Mouse (Mus musculus) retina, postnatal 1 day (tissue): ENCODE measurements around the gene Shroom1.

Experiments used
- DNase-seq: peaks from one replicate; pipeline ENCODE4 v3.0.0-alpha.2; 2012

Gene Shroom1

DNA sequence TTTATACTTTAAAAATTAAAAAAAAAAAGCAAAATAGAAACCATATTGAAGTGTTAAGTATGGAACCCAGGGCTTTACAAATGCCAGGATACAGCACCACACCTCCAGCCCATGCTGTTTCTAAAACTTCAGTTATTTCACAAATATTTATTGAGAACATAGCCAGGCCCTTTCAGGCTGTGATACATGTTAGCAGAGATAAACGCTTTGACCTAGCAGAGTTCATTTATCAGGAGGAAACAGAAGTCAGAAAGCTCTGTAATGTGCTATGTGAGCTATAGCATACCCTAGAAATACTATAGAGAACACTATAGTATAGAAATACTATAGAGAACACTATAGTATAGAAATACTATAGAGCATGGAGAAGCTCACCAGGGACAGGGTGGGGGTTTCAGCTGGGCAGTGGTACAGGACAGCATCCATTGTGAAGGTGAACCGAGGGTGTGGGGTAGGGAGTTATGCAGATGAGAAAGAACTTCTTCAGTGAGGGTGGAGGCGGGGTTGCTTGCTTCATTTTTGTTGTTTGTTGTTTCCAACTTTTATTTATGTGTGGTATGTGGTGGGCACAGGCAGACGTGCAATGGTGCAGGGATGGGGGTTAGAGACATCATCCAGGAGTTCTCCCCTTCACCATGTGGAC lies 24.2 kb downstream of the Shroom1 start:
- no peak for DNase-seq

DNA sequence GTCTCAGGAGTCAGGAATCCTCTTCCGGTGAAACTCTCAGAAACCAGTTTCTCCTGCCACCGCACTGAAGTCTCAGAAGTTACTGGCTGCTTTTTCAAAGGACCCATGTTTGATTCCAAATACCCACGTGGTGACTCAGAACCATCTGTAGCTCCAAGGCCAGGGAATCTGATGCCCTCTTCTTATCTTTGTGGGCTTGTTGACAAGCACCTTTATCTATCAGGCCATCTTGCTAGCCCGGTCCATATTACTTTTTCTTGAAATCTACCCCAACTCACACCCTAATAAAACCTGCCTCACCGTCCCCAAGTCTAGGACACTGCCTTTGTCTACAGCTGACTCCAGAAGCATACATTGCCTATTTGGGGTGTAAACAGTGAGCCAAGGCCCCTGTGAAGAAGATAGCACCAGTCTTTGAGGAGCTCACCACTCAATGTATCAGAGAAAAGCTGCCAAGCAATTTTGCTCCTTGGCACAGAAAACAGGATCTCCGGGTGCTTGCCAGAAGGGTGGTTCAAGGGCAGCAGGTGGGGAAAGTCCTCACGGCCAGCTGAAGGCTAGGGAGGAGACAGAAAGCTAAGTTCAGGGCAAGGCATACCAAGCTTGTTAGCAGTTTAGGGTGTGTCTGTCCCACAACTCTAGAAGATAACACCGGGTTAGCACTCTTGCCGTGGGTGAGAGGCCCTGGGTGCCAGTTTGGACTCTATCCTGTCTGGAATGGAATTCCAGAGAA lies 26.3 kb downstream of the Shroom1 start:
- DNase-seq = no peak

DNA sequence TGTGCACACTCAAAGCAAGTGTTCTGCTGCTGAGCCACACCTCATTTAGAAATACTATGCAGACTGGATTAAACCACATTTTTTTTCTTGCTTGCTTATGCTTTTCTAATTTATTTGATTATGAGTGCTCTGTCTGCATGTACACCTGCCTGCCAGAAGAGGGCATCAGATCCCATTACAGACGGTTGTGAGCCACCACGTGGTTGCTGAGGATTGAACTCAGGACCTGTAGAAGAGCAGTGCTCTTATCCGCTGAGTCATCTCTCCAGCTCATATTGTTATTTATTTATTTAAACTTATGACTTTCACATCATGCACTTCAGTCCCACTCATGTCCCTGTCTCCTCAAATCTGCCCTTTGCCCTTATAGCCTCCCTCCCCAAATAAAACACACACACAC lies 28.7 kb downstream of the Shroom1 start:
- no peak for DNase-seq

DNA sequence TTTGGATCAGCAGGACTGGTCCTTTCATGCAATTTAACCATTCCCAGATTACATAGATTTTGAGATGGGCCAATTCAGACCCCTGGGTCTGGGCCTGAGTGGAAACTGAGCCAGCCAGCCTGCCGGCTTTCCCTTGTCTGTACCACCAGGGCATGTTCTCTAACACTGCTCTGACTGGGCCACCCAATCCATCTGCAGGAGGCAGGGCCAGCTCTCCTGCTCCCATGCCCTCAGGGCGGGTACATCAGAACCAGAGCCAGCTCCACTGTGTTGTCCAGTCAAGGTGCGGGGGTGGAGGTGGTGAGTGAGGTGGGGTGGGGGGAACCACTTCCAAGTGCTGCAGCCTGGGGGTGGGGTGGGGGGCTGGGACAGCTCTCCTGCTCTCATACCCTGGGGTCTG lies 29.3 kb downstream of the Shroom1 start:
- DNase-seq = no peak

DNA sequence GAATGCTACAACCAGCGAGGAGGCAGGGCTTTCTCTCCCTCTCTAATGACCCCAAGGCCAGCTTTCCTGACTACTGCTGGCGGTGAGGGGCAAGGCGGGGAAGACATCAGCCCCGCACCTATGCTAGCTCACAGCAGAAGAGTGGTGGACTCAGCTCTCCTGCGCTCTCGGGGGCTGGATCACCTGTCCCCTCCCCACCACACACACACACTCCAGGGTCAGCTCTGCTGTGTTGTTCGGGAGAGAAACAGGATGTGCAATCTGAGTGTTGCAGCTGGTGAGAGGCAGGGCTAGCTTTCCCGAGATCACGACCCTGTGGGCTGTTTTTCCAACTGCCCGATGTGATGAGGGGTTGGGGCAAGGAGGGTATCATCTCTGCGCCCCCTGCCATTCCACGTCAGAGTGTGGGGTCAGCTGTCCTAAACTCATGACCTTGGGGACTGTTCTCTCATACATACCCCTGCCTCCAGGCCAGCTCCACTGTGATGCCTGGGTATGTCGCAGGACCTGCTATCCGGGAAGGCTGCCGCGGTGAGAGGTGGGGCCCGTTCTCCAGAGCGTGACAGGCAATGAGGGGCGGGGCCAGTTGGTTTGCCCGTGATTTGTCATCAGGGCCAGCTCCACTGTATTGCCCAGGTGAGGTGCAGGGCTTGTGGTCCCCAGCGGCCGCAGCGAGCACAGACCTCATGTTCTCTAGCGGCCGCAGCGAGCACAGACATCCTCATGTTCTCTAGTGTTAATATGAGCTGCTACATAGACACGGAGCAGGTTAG lies 30.0 kb downstream of the Shroom1 start:
- DNase-seq = peak; percentile 57

DNA sequence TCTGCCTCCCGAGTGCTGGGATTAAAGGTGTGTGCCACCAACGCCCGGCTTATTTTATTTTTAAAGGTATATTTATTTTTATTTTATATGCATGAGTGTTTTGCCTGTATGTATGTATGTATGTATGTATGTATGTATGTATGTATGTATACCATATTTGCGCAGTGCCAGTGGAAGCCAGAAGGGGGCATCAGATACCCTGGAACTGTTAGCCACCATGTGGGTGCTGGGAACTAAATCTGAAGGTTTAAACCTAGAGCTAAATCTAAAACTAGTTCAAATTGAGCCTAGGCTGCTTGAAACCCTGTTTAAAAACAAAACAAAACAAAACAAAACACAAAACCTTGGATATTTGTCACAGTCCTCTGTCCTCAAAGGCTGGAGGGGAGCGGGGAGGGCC lies 32.0 kb downstream of the Shroom1 start:
- no peak for DNase-seq

DNA sequence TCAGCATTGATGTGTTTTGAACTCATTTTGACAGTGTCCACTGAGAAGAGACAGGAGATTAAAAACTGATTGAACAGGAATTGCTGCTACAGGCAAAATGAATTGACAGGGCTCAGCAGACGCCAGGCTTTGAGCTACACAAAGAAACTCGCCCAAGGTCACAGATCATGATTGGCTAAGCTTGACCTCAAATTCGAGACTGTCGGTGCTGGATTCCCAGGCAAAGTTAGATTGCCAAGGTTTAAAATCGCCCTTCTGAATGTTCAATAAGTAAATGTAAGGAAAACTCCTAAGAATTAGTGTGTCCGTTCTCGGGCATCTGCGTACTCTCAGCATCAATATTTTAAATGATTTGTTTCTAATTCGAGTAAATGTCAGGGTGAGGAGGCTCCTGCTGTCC lies 32.4 kb downstream of the Shroom1 start:
- no peak for DNase-seq

DNA sequence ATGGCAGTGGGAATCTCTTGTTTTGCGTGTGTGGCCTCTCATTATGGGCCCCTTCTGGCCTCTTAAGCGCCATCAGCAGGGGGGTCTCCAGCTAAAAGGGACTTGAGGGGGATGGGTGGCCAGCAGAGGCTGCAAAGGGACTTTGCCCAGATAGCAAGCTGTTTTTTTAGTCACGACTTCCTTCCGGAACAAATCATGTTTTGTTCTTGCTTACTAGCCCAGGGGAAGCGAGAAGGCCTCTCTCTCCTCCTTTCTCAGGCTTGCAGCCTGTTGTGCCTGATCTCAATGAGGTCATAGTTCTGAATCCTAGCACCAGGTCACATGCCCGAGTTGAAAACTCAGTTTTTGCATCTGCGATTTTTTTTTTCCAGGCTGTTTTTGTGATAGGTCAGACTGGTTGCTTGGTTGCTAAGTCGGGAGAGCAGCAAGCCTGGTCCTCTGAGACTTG lies 35.0 kb downstream of the Shroom1 start:
- peak; percentile 96 for DNase-seq

DNA sequence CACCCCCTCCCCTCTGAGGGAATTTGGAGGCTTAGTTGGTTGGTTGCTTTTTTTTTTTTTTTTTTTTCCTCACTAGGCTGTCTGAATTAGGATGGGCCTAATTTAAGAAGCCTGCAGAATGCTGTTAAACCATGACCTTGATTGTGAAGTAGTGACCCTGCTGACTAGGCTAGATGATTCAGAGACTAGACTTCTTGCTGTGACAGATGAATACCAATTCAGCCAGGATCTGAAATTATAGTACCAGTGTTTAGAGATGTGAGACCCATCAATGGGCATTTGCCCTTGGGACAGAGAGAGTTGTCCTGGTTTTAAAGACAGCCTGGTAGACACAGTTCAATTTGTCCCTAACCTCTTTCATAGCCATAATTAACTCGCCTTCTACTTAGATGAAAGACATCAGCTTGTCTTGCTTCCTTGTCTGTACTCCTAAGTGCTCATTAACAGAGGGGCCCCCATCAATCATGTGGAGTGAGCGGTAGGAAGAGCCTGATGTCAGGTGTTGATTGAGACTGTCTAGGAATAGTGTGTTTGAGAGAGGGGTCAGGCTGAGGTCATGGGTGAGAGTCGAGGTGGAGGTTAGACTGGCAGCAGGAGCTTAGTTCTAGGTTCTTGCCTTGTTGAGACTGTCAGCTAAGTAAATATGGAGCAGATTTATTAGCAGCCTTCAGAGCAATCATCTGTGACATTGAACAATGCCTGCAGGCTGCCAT lies 36.4 kb downstream of the Shroom1 start:
- DNase-seq = peak; percentile 77

DNA sequence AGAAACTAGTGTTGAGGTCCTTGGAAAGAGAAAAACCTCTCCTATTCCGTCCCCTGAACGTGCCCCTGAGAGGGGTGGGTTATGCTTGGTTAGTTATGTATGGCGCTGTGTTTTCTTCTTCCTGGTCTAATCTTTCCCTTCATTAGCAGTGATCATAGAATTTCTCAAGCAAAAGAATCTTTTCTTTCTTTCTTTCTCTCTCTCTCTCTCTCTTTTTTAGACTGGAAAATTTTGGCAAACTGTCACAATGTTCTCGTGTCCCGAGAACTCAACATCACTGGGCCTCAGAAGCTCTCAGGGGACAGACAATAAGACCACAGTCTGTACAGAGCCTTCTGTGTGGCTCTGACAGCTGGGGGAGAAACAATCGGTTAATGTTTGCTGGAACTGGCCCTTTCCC lies 38.4 kb downstream of the Shroom1 start:
- peak; percentile 90 for DNase-seq

DNA sequence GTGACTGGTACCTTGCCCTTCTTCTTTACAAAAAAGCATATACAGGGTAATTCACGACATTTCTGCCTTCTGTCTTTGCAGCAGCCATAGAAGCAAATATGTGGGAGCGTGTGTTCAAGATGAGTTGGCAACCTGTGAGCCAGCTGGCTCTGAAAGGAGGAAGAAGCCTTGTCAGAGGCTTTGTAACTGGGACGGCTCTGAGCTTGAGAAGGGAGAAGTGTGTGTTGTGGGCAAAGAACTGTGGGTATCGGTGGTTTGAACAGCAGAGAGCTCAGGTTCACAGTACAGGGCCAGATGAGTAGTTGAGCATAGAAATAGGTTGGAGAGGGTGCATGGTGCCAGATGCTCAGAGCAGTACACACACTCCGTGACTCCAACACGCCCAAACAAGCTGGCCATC lies 39.9 kb downstream of the Shroom1 start:
- no peak for DNase-seq

DNA sequence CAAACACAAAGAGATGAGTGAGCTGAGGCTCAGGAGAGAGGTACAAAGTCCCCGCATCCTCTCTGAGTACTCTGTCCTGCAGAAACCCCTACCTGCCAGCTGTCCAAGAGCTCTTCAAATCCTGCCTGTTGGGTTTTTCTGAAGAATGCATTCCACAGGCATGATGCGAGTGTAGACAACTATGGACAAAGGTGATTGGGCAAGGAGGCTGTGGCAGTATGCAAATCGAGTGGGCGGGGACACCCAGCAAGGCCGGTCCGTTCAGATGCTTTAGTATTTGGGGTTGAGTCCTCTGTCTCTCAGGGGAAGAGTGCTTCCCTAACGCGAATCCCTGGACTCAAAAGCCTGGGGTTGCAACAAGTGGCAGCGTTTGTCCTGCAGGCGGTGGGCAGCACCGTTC lies 43.6 kb downstream of the Shroom1 start:
- peak; percentile 78 for DNase-seq

DNA sequence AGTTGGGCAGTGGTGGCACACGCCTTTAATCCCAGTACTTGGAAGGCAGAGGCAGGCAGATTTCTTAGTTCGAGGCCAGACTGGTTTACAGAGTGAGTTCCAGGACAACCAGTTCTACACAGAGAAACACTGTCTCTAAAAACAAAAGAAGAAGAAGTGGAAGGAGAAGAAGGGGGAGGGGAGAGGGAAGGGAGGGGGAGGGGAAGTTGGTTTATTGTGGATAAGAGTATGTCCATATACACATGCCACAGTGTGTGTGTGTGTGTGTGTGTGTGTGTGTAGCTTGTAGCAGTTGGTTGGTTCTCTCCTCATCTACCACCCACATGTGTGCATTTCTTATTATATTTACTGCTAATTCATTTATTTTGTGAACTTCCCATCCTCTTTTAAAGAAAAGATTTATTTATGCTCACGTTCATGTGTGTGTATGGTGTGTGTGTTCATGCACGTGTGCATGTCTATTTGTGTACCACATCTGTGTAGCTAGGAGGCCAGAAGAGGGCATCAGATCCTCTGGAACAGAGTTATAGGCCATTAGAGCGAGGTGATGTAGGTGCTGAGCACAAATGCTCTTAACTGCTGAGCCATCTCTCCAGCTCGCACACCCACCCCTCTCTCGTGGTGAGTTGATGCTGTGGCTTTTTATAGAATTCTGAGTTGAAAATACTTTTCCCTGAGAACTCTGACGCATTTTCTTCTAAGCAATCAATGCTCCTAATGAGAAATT lies 45.2 kb downstream of the Shroom1 start:
- no peak for DNase-seq

DNA sequence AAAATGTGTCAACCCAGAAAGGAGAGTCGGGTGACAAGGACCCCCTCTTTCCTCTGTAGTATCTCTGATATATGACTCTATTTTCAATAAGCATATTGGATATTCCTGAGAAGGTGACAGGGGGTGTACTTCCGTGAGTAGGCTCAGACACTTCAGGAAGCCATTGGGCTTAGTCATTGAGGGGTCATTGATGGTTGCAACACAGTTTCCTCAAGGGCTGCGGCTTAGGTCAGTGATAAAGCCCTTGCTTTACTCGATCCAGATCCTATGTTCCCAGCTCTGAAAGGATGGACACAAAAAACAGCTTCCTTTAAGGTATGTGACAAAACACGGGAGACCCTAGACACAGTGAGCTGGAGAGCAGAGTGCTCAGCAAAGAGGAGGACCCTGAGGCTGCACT lies 46.7 kb downstream of the Shroom1 start:
- no peak for DNase-seq

DNA sequence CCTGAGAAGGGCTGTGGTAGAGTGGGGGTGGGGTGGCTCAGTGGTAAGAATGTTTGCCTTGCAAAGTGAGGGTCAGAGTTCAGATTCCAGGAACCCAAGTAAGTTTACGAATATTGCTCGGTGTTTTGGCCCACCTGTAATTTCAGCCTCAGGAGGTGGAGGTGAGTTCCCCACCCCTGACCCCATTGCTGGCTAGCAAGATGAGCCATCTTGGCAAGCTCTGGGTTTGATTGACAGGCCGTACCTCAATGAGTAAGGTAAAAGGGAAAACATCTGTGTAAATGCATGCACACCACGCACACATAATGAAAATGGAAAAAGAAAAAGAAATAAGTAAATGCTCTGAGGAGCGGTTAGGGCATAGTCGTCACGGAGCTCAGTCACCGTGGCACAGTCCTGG lies 47.4 kb downstream of the Shroom1 start:
- no peak for DNase-seq

DNA sequence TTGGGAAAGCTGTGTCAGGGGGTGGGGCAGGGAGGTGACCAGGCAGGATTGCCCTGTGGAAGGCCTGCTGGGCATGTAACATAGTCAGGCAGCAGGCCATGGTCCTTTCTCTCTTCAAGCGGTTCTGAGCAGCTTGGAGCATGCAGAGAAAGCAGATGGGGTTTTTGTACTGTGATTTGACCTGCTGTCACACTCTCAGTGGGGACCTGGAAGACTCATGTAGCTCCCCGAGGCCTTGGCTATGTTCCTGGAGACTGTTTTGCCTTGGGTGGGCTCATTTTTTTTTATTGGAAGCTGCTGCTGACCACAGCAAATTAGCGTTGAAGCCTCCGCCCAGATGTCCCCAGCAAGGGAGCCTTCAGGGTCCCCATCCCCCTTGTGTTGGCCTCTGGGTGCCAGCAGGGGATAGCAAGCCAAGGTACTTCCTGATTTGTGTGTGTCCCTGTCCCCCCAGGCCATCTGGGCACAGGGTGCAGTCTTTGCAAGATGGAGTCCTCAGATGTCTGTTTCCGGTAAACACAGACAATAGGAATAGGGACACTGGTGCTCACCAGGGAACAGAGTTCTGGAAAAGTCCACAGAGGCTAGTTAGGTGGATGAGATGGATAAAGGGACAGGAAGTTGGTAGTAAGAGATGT lies 48.1 kb downstream of the Shroom1 start:
- DNase-seq = peak; percentile 50

DNA sequence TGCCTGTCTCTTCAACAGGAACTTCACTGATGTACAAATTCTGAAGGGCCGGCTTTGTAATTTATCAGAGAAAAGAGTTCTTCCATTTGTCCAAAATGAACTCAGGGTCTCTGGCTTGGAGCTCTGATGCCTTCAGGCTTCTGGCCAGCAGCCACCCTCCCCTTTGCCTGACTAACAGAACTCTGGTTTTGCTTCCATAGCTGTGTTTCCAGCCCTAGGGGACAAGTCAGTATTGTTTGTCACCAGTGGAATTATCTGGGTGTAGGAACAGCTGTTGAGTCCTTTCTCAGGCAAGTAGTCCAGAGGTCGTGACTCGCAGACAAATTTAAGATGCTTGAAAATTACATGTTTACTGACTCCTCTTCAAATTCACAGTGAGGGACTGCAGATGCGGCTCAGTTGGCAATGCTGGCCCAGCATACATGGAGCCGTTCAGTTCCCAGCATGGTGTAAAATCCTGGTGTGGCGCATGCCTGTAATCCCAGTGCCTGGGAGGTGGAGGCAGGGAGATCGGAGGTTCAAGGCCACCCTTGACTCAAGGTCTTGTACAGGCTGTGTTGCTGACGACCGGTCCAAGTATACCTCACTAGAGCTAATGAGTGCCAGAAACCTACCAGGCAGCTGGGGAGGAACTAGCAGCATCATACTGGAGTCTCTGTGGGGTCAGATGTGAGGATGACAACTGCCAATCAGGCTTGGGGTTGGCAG lies 50.2 kb downstream of the Shroom1 start:
- DNase-seq = no peak

DNA sequence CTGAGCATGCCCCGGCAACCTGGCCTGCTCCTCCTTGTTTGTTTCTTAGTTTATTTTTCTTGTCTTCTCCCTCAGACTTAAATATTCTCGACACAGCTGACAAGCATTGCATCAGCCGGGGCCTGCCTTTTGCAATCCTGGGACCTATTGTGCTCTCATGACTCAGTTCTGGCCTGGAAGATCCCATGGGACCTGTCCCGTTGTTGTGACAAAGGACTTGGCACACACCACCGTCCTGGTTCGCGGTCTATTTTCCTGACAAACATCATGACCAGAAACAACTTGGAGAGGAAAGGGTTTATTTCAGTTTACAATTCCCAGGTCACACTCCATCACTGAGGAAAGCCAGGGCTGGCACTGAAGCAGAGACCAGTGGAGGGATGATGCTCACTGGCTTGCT lies 51.1 kb downstream of the Shroom1 start:
- DNase-seq = no peak

DNA sequence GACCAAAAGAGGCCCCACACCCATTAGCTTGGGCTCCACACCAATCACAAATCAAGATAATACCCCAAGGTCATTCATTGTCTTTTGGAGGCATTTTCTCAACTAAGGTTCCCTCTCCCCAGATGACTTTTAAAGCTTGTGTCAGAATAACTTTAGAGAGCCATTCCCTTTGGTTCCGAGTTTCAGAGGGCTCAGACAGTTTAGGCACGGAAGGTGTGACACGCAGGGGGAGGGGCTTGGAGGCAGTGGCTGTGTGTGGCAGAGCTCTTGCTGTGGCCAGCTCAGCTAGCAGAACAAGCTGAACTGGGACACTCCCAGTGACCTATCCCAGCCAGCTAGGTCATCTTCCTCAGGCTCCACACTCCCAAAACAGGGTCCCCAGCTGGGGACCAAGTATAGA lies 51.6 kb downstream of the Shroom1 start:
- DNase-seq = no peak

DNA sequence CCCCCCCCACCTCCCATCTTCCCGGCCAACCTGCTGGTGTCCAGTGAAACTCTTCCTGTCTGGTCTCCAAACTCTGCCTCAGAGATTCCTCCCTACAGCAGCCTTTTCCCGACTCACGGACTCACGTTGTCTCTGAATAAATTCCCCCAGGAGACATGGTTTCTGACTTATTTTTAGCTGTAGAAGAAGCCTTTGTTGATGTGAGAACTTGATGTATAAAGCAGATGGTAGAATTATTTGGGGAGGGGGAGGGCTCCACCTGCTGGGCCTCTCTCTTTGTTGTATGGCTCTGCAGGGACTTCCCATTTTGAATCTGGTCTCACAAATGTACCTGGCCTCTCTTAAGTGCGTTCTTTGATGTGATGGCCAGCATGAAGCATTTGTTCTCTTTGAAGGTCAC lies 53.3 kb downstream of the Shroom1 start:
- no peak for DNase-seq
